Mouse (Mus musculus): ENCODE results near the gene Vmn2r102.

Vmn2r102 gene

DNA sequence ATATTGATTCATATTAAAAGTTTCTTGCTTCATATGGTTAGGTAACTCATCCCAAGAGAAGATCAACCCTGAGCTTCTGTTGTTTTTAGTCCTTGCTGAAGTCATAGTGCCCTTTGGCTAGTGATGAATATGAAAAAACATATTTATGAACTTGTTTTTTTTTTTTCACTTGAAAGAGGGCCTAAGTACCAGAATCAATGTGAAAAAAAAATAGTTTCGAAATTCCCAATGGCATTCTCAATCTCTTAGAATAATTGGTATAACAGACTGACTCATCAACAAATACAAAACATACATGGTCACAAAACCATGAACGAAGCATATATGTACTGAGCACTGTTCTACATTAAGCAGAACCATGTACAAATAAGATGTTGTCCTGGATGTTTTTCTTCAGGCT lies at the start of gene Vmn2r102:
TSS of gene Vmn2r102 (plus strand) at position 301 of the 400 bp plus-strand sequence.
- no peak for DNase-seq (ENCODE audit: low spot score in 2 of 2)

DNA sequence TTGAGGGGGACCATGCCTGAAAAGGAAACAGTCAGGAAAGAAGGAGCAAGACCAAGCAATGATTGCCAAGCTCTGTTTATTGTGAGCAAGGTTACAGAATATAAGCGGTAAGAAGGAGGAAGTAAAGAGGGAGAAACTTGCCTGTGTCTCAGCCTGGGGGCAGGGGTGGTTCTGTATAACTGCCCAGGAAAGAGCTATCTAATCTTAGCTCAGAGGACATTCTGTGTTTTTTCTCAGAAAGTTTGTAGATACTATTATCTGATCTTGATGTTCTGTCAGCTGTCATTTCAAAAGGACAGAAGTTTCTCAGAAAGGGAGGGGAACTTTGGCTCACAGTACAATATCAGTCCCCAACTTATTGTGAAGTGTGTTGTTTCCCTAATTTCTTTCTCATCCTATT lies 30.8 kb upstream of the Vmn2r102 start:
- DNase-seq (ENCODE audit: low spot score in 2 of 2), result no peak

DNA sequence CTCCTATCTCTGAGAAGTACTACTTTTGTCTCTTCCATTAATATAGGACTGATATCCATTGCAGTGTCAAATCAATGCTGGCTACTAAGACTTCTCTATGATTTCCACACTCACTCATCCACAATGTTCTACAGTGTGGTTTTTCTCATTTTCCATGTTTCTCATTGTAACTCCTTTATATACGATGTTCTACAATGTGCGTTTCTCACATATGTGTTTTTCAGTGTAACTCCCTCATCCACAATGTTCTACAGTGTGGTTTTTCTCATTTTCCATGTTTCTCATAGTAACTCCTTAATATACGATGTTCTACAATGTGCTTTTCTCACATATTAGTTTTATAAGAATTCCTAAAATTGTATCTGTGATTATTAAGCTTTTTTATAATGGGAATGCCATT lies 1.7 kb upstream of the Vmn2r102 start:
- DNase-seq (ENCODE audit: low spot score in 2 of 2), result no peak

DNA sequence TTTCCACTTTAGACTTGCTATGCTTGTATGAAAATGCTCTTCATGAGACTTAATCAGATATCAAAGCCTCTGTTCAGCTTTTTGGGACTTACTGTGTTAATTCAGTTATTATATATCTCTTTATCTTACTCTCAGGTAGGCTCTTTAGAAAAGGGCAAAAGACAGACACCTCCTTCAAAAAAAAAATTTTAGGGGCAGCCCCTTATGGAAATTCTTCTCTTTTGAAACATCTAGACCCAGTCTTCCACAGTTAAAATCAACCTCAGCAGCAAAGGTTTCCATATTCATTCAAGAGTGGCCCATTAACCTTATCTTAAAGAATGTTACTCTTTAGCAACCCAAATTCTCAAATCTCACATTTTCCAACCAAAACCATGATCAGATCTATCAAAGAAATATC lies 31.9 kb downstream of the Vmn2r102 start:
- no peak for DNase-seq (ENCODE audit: low spot score in 2 of 2)

Data from spleen, postnatal 4 days (tissue).